Mouse (Mus musculus) cortical plate, adult 2 months (tissue): ENCODE measurements around the gene Coro1b. TPM values are rescaled to one million over a fixed set of nuclear protein-coding genes. Genes with fewer than 3 reads are reported as not detected.

Source experiments
- H3K27ac ChIP-seq: fragments of 200-500 bp; 2 replicates; pipeline ENCODE4 v1.5.1; 2012; ENCODE audit warnings: low read length, control low read depth, inconsistent platforms; ENCODE audit not compliant: insufficient read depth
- H3K4me1 ChIP-seq: fragments of 200-500 bp; 2 replicates; pipeline ENCODE4 v1.6.1; 2011; ENCODE audit warnings: low read length; ENCODE audit not compliant: control insufficient read depth, insufficient read depth
- H3K4me3 ChIP-seq: fragments of 200-500 bp; 2 replicates; pipeline ENCODE4 v1.5.1; 2011; ENCODE audit warnings: mild to moderate bottlenecking, low read length, control low read depth; ENCODE audit not compliant: insufficient read depth
- CTCF ChIP-seq: fragments of 200-500 bp; IDR thresholded peaks from 2 replicates; pipeline ENCODE4 v1.5.1; 2011; ENCODE audit warnings: mild to moderate bottlenecking, control low read depth, low read length; ENCODE audit not compliant: insufficient read depth; ENCODE audit errors: extremely low read depth
- POLR2A ChIP-seq: fragments of 200-500 bp; IDR thresholded peaks from 2 replicates; pipeline ENCODE4 v1.6.1; 2011; ENCODE audit warnings: mild to moderate bottlenecking, low read length, control low read depth; ENCODE audit not compliant: insufficient read depth; ENCODE audit errors: extremely low read depth
- polyA plus RNA-seq: library from polyadenylated mRNA; depleted of rRNA; stranded (reverse); fragments of >200 nt; gene quantifications from 2 replicates; pipeline ENCODE4 v1.2.3, GENCODE M21; 2012

Gene Coro1b
- polyA plus RNA-seq, 1 experiment = 207 TPM

DNA sequence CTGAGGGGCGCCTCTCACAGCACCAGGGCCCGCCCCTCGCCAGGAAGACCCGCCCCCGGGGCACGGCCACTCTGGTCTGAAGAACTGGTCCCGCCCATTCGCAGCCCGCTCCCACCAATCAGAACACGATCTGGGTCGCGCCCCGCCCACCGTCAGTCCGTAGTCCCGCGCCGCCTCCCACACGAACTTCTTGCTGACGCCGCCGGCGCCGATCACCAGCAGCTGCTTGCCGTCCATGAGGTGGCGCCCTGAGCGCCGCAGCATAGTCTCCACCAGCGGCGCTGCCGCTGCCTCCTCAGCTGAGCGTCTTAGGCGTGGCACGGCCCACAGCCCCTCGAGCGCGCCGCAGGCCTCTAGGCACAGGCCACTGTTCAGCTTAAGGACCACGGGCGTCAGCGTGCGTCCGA lies 21.0 kb downstream of the Coro1b start:
- TF ChIP-seq POLR2A = peak; percentile 89
- TF ChIP-seq CTCF = peak; percentile 60
- no peaks in the 10 kb centered on the region for H3K4me1 ChIP-seq
- H3K27ac ChIP-seq = peak overlapping the region; percentile 76
- H3K4me3 ChIP-seq = peak overlapping the region; percentile 39

DNA sequence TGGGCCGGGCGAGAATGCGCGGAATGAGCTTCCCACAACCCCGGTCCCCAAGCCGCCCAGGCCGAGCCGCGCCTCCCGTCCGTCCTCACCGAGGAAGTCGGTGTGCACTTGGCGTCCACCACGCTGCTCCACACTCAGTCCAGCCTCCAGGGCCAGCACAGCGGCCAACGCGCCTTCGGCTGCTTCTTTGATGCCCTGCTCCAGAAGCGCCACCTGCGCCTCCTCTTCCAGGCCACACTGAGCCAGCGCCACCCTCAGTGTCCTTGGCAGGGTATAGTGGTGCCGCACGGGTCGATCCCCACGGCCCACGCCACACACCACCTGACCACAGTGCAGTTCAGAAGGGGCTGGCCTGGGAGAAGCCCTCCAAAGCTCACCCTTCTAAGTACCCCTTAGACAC lies 21.4 kb downstream of the Coro1b start:
- TF ChIP-seq CTCF (no peak), POLR2A (no peak)
- Histone ChIP-seq H3K4me1 (no peaks in the 10 kb centered on the region), H3K4me3 (peak overlapping the region; percentile 39), H3K27ac (peak overlapping the region; percentile 76)

DNA sequence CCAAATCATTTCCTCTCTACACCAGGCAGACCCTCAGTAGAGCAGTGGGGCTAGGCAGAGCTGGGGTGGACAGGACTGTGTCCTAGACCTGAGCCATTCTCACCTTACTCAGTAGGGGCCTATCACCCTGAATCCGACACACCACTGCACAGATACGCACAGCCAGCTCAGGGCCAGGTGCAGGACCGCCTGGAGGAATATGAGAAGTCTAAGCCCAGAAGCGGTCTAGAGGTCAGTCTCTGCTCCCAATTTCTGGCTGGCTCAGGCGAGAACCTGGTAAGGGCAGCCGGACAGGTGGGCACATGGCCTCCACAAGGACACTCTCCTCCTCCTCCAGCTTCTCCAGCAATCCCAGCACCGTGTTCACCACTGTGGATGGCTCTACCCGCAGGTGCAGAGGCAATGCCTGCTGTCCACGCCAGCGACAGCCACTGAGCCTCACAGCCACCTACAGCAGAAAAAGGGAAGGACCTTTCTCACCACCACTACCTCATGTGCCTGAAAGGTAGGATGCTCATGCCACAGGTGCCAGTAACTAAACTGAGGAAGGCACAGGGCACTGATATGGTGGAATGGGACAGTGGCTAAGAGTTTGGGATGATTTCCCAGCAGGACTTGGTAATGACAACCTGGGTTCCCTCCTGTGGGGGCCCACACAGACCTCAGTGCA lies 22.4 kb downstream of the Coro1b start:
- TF ChIP-seq CTCF (no peak), POLR2A (no peak)
- Histone ChIP-seq H3K4me1 (no peaks in the 10 kb centered on the region), H3K4me3 (no peak overlapping the region), H3K27ac (no peak overlapping the region)

DNA sequence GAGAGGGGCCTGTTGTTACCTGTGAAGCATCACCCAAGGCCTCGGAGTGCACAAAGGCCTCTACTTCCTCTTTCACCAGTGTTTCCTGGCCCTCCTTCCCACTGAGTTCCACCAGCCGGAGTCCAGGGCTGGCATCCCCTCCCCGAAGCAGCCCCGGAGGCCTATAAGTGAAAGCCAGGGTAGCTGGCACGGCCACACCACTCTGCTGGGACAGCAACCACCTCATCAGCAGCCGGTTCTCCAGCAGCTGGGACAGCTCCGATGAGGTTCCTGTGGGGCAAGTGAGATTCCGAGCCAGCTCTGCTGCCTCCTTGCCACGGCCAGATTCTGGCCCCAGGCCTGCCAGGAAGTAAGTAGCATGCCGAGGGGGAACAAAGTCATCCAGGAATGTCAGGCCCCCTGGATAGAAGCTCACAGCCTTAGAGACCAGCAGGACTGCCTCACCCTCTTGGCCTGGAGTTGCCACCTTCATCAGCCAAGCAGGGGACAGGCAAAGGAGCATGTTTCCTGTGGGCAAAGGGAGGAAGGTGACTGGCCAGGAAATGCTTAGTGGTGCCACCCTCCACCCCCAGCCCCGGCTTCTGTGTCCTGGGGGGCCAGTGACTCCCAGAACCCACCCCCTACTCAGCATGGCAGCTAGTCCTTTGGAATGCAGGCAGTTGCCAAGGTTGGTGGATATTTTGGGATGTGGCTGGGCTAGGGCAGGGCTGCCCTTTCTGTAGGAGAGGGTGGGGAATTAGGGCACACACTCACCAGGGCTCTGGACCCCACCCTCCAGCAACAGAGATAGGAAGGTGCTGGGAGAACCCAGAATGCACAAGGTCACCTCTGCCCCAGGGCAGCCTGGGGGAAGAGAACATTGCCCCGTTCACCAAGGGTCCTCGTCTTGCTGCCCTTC lies 23.2 kb downstream of the Coro1b start:
- Histone ChIP-seq H3K4me3 (no peak overlapping the region), H3K27ac (no peak overlapping the region), H3K4me1 (no peaks in the 10 kb centered on the region)
- TF ChIP-seq POLR2A (no peak), CTCF (no peak)

DNA sequence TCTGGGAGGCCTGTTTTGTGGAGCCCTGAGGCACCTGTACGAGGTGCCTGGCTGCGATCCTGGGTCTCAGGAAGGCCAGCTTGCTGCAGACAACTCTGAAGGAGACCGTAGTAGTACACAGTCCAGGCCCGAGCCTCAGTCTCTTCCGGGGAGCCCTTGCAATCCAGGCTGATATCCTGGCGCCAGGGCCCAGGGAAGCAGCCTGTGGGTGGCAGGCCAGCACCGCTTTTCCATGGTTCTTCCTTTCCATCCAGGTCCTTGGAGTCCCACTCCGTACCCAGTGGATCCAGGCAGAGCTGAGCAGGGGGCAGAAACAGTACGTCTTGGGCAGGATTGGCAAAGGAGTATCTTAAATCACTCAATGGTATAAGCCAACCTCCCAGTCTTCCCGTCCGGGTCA lies 24.5 kb downstream of the Coro1b start:
- no peak overlapping the region for H3K4me3 ChIP-seq
- TF ChIP-seq POLR2A (no peak), CTCF (0 out of 2 replicates have a peak, but pooled peaks have one; percentile 9)
- H3K4me1 ChIP-seq = no peaks in the 10 kb centered on the region
- no peak overlapping the region for H3K27ac ChIP-seq

DNA sequence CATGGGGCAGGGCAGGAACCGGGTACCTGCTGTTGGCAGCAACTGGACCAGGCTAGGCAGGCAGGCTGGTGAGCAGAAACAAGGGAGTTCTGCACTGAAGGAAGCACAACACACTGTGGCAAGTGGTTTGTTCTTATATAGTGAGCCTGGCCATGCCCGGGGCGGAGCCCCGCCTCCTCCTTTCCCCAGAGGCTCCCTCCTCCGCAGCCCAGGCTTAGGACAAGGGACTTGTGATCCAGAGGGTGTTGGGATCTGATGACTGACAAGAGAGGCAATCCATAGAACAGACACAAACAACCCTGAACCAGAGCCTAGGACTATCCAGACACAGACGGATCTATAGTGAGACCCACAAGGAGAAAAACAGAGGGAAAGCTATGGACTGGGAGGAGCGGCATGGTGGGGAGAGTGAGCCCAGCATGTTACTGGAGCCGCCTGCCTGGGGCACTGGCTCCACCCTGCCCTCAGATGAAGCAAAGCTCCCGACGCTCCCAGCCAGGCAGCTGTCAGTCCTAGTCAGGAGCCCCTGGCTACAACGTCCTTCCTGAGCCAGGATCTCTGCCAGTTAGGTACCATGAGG lies 27.0 kb downstream of the Coro1b start, which contains the start of gene Carns1:
TSS of gene Carns1 (minus strand) at position 112 of the 580 bp plus-strand sequence.
- H3K4me1 ChIP-seq = no peaks in the 10 kb centered on the region
- TF ChIP-seq CTCF = no peak
- 0 out of 2 replicates have a peak, but pooled peaks have one; percentile 29 for TF ChIP-seq POLR2A
- no peak within 1 kb of the TSS for H3K4me3 ChIP-seq
- H3K27ac ChIP-seq = peak within 1 kb of the TSS; percentile 60

DNA sequence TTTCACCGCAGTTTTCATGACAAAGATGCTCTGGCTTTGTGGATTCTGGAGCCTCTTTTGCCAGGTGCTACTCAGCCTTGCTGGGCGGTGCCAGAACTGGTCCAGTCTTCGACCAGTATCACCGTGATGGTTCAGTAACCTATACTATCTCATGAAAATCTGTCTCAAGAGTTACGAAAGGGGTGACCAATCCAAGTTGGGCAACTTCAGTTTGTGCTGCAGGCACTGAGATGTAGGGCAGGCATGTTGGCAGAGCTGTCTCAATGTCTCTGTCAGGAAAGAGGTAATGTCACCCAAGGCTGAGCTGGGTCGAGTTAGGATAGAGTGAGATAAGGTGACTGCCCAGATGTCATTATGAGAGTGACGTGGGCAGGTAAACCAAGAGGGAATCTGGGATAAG lies 32.0 kb downstream of the Coro1b start:
- peaks cover 4% of the 10 kb centered on the region for H3K4me1 ChIP-seq
- TF ChIP-seq POLR2A (no peak), CTCF (no peak)
- no peak overlapping the region for H3K4me3 ChIP-seq
- H3K27ac ChIP-seq = no peak overlapping the region

DNA sequence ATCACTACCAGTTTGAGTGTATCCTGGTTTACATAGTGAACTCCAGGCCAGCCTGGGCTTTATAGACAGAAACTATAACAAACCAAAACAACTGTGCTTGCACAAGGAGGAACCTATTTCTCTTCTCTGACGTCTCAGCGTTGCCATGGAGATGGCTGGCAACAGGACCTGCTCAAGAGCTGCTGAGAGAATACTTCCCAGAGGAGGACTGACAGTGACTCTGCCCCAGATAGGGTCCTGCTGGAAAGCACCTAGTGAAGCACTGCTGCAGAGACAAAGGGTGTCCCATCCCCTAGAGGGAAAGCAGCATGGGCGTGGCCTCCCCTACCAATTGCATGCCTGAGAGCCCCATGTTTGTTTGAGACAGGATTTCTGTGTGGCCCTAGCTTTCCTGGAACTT lies 33.5 kb downstream of the Coro1b start:
- no peak overlapping the region for H3K27ac ChIP-seq
- TF ChIP-seq CTCF = no peak
- 0 out of 2 replicates have a peak, but pooled peaks have one; percentile 47 for TF ChIP-seq POLR2A
- no peak overlapping the region for H3K4me3 ChIP-seq
- H3K4me1 ChIP-seq = peaks cover 4% of the 10 kb centered on the region

DNA sequence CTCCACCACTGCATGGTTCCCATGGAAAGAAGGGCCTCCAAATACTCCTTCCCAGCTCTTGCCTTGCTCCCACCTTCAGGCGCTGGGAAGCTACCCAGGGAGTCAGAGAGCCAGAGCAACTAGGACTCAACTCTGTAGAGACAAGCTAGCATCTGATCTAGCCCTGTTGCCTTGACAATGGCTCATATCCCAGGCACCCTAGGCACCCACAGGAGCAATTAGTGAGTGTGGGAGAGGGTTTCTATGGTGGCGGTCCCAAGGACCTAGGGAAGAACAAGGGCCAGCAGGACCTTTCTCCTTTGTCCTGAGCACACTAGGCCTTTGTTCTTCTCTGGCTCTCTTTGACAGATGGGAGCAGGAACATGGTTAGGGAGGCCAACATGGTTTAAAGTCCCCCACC lies 35.3 kb downstream of the Coro1b start:
- no peak overlapping the region for H3K4me3 ChIP-seq
- H3K27ac ChIP-seq = peak overlapping the region; percentile 88
- TF ChIP-seq CTCF = no peak
- no peak for TF ChIP-seq POLR2A
- peaks cover 4% of the 10 kb centered on the region for H3K4me1 ChIP-seq
